21 mouse cellular contexts compared by ENCODE assay signal in genomic region chr12:109516961-109517360, GRCm38 (mm10).
DNase-seq lines count a peak whose midpoint lies in the region; ATAC-seq lines count a peak whose summit lies in the region.
"Had no signal": no experiment of that assay in that cellular context is flagged by ENCODE, and none has a peak within 500 bp of the region (broad histone marks: within the 10 kb centered on the region; RNA-seq: fewer than 3 reads in every experiment).

No protein-coding gene starts in this region.

- no peak for ATAC-seq in heart, embryonic 11.5 days (replicated peaks; ENCODE audit: insufficient number of reproducible peaks, low FRiP score, low TSS enrichment)
- peak; percentile 41; the same call in 1 of the 2 replicates for ATAC-seq in lung, embryonic 15.5 days (ENCODE audit: borderline replicate concordance, extremely low read depth, low FRiP score, low TSS enrichment)
- ATAC-seq in embryonic facial prominence, embryonic 12.5 days (ENCODE audit: insufficient number of reproducible peaks, insufficient read depth, low FRiP score, low TSS enrichment) = no peak
- no peak for ATAC-seq in limb, embryonic 12.5 days (ENCODE audit: insufficient number of reproducible peaks, insufficient read depth, low FRiP score, low TSS enrichment, low read depth)
- ATAC-seq: CD4-positive, CD25-positive, alpha-beta regulatory T cell, adult 4 months; forebrain, embryonic 15.5 days; inflammation-experienced regulatory T-cells, adult 6 months had no signal

- no peaks in the 10 kb centered on the region for H3K36me3 ChIP-seq in heart, embryonic 10.5 days
- no peaks in the 10 kb centered on the region for H3K36me3 ChIP-seq in heart, embryonic 11.5 days (ENCODE audit: control insufficient read depth, insufficient read depth, low read length)
- H3K36me3 ChIP-seq in lung, embryonic 15.5 days = no peaks in the 10 kb centered on the region
- no peaks in the 10 kb centered on the region for H3K36me3 ChIP-seq in embryonic facial prominence, embryonic 12.5 days
- H3K36me3 ChIP-seq in limb, embryonic 12.5 days = no peaks in the 10 kb centered on the region
- H3K36me3 ChIP-seq: forebrain, embryonic 15.5 days; hindbrain, embryonic 13.5 days; neural tube, embryonic 15.5 days had no signal

- 31% methylated on average over 4 of the region's 4 CpGs for WGBS in heart, embryonic 10.5 days
- whole genome bisulfite sequencing in heart, embryonic 11.5 days (ENCODE audit: insufficient replicate concordance) = 42% methylated on average over 4 of the region's 4 CpGs
- WGBS in lung, embryonic 15.5 days = 52% methylated on average over 4 of the region's 4 CpGs
- 46% methylated on average over 4 of the region's 4 CpGs for WGBS in embryonic facial prominence, embryonic 12.5 days
- WGBS in limb, embryonic 12.5 days = 67% methylated on average over 4 of the region's 4 CpGs

- no peaks in the 10 kb centered on the region for H3K27me3 ChIP-seq in heart, embryonic 10.5 days (ENCODE audit: insufficient read depth, poor library complexity, severe bottlenecking)
- no peaks in the 10 kb centered on the region for H3K27me3 ChIP-seq in heart, embryonic 11.5 days (ENCODE audit: control insufficient read depth, insufficient read depth, low read length)
- no peaks in the 10 kb centered on the region for H3K27me3 ChIP-seq in lung, embryonic 15.5 days
- H3K27me3 ChIP-seq in embryonic facial prominence, embryonic 12.5 days = no peaks in the 10 kb centered on the region
- H3K27me3 ChIP-seq in limb, embryonic 12.5 days = no peaks in the 10 kb centered on the region
- H3K27me3 ChIP-seq: forebrain, embryonic 15.5 days; neural tube, embryonic 15.5 days had no signal

- H3K4me1 ChIP-seq in heart, embryonic 10.5 days = peaks cover 68% of the 10 kb centered on the region
- H3K4me1 ChIP-seq in heart, embryonic 11.5 days (ENCODE audit: control insufficient read depth, insufficient read depth, low read length) = peaks cover 31% of the 10 kb centered on the region
- peaks cover 35% of the 10 kb centered on the region for H3K4me1 ChIP-seq in lung, embryonic 15.5 days
- H3K4me1 ChIP-seq in embryonic facial prominence, embryonic 12.5 days = peaks cover 43% of the 10 kb centered on the region
- H3K4me1 ChIP-seq in limb, embryonic 12.5 days (replicated peaks) = peaks cover 62% of the 10 kb centered on the region

- H3K9ac ChIP-seq in heart, embryonic 11.5 days (ENCODE audit: low read depth, low read length) = no peak overlapping the region
- no peak overlapping the region for H3K9ac ChIP-seq in lung, embryonic 15.5 days
- H3K9ac ChIP-seq in embryonic facial prominence, embryonic 12.5 days = no peak overlapping the region
- no peak overlapping the region for H3K9ac ChIP-seq in limb, embryonic 12.5 days (replicated peaks)
- H3K9ac ChIP-seq: forebrain, embryonic 15.5 days; hindbrain, embryonic 13.5 days; neural tube, embryonic 15.5 days had no signal

- no peaks in the 10 kb centered on the region for H3K9me3 ChIP-seq in heart, embryonic 10.5 days
- H3K9me3 ChIP-seq in heart, embryonic 11.5 days (replicated peaks; ENCODE audit: control insufficient read depth, low read length) = no peaks in the 10 kb centered on the region
- H3K9me3 ChIP-seq in lung, embryonic 15.5 days = no peaks in the 10 kb centered on the region
- no peaks in the 10 kb centered on the region for H3K9me3 ChIP-seq in embryonic facial prominence, embryonic 12.5 days
- H3K9me3 ChIP-seq in limb, embryonic 12.5 days = no peaks in the 10 kb centered on the region
- H3K9me3 ChIP-seq: forebrain, embryonic 15.5 days; hindbrain, embryonic 13.5 days; neural tube, embryonic 15.5 days had no signal

- peak overlapping the region; percentile 65 for H3K27ac ChIP-seq in heart, embryonic 10.5 days
- no peak overlapping the region for H3K27ac ChIP-seq in heart, embryonic 11.5 days (ENCODE audit: low read depth, low read length)
- peak overlapping the region; percentile 25; the same call in 1 of the 2 replicates for H3K27ac ChIP-seq in lung, embryonic 15.5 days
- peak overlapping the region; percentile 81 for H3K27ac ChIP-seq in embryonic facial prominence, embryonic 12.5 days
- H3K27ac ChIP-seq in limb, embryonic 12.5 days = peak overlapping the region; percentile 85; the same call in 1 of the 2 replicates
- H3K27ac ChIP-seq: forebrain, embryonic 15.5 days; hindbrain, embryonic 13.5 days; macrophage; neural tube, embryonic 15.5 days had no signal

- H3K4me2 ChIP-seq in heart, embryonic 11.5 days = no peak overlapping the region
- H3K4me2 ChIP-seq in lung, embryonic 15.5 days = no peak overlapping the region
- H3K4me2 ChIP-seq in embryonic facial prominence, embryonic 12.5 days (replicated peaks) = no peak overlapping the region
- H3K4me2 ChIP-seq in limb, embryonic 12.5 days = no peak overlapping the region
- H3K4me2 ChIP-seq: forebrain, embryonic 15.5 days; hindbrain, embryonic 13.5 days; neural tube, embryonic 15.5 days had no signal

- no peak overlapping the region for H3K4me3 ChIP-seq in heart, embryonic 10.5 days
- no peak overlapping the region for H3K4me3 ChIP-seq in heart, embryonic 11.5 days (ENCODE audit: low read depth, low read length)
- no peak overlapping the region for H3K4me3 ChIP-seq in lung, embryonic 15.5 days
- H3K4me3 ChIP-seq in embryonic facial prominence, embryonic 12.5 days = no peak overlapping the region
- no peak overlapping the region for H3K4me3 ChIP-seq in limb, embryonic 12.5 days (replicated peaks)
- H3K4me3 ChIP-seq: forebrain, embryonic 15.5 days; hindbrain, embryonic 13.5 days; neural tube, embryonic 15.5 days had no signal

- no peak for DNase-seq in heart, embryonic 10.5 days (ENCODE audit: low spot score)
- DNase-seq in lung, postnatal 36 days = no peak
- no peak for DNase-seq in ovary, postnatal 10 days (ENCODE audit: low spot score)
- DNase-seq in c-Kit-positive CD71-positive TER-119-positive erythroid progenitor cells, embryonic 14.5 days (ENCODE audit: low spot score) = no peak
- DNase-seq: adrenal gland, postnatal 36 days; cerebellum, adult 11 months; cerebellum, postnatal 10 days; gastrocnemius, postnatal 25 days; heart, adult 18-20 months; kidney, adult 8-10 months; kidney, postnatal 14 days had no signal
